Mouse (Mus musculus) C2C12 (cell line): Measurements from ENCODE around the gene Bean1.

Experiments
- CEBPB ChIP-seq: IDR thresholded peaks from one replicate; pipeline ENCODE4 v1.6.1; 2011; ENCODE audit warnings: low read depth, mild to moderate bottlenecking, control low read depth, moderate library complexity
- CTCF ChIP-seq: IDR thresholded peaks from one replicate; pipeline ENCODE4 v1.5.1; 2011; ENCODE audit not compliant: control insufficient read depth, insufficient read depth, insufficient read length
- MAX ChIP-seq: IDR thresholded peaks from one replicate; pipeline ENCODE4 v1.6.1; 2011; ENCODE audit warnings: mild to moderate bottlenecking, control low read depth
- MYOD1 ChIP-seq: IDR thresholded peaks from one replicate; pipeline ENCODE4 v1.6.1; 2011; ENCODE audit warnings: low read depth; ENCODE audit not compliant: control insufficient read depth, insufficient read length
- USF1 ChIP-seq: IDR thresholded peaks from one replicate; pipeline ENCODE4 v1.6.1; 2011; ENCODE audit warnings: low read depth, mild to moderate bottlenecking, control low read depth, moderate library complexity

DNA sequence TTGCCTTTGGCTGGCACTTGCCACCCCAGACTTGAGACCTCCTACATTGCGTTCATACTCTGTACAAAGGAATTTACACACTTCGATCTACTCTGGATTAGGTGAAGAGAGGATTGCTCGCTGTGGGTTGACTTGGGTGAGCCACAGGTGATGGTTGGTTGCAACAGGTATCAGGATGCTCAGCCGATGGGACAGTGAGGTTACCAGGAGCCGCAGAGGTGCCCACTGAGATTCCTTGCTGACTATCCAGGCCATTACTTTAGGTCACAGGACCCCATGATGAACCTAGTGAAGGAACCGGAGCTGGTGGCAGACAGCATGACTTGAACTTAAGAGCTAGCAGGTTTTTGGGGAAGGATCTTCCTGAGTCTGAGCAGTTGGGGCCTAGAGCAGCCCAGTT lies 2.2 kb downstream of the Bean1 start:
- no peak for TF ChIP-seq CTCF
- no peak for TF ChIP-seq USF1
- TF ChIP-seq MAX = no peak
- no peak for TF ChIP-seq MYOD1
- TF ChIP-seq CEBPB = no peak
